Mouse (Mus musculus): ENCODE results near the gene Nfu1. TPM values are rescaled to one million over a fixed set of nuclear protein-coding genes. Genes with fewer than 3 reads are reported as not detected.

Gene Nfu1
- polyA plus RNA-seq, 1 experiment = 303 TPM

DNA sequence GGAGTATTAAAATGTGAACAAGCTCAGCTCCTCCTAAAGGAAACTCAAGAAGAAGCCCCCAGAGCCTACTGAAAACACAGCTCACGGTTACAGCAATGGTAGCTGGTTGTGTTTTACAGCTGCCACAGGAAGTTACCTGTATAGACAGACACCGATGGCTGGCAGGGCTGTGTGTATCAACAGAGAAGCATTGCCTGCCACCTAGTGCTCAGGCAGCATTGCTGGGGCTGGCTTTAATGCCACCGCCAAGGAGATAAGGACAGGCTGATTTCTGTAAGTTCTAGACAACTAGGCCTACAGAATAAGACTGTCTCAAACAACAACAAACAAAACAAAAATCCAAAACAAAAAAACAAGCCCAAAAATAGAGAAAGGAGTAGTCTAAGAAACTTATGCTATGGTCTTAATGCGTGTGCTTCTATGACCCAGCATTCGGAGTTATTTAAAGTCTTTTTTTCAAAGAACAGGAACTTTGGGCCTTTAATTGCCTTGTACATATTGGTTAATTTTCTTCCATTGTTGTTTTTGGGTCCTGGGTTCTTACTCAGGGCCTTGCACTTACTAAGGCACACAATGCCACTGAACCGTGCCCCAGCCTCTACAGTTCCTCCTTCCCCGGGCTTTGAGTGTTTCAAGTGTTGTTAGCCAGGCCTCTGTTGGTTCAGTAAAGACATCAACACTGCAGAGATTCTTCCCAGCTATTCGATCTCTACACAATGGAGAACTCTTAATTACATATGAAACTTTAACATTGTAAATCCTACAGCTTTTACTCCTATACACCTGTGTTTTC, 23.5 kb upstream of the Nfu1 start:
- Histone ChIP-seq H3K4me3 (ENCODE audit: insufficient read depth, low read depth, low read length) (no peak overlapping the region), H3K27ac (ENCODE audit: insufficient read depth, low read depth, low read length) (no peak overlapping the region), H3K4me1 (ENCODE audit: control insufficient read depth, insufficient read depth, low read length) (peaks cover 4% of the 10 kb centered on the region; the same call in 1 of the 2 replicates), H3K27me3 (replicated peaks; ENCODE audit: control insufficient read depth, insufficient read depth, low read length) (no peaks in the 10 kb centered on the region), H3K36me3 (ENCODE audit: control insufficient read depth, insufficient read depth, low read length) (no peaks in the 10 kb centered on the region; the same call in 1 of the 2 replicates)
- no peak for TF ChIP-seq CTCF (conservative IDR thresholded peaks at IDR 0.05; ENCODE audit: insufficient read depth, insufficient read length, low read depth, low read length)
- TF ChIP-seq POLR2A (IDR thresholded peaks at IDR 0.05; ENCODE audit: low read depth, low read length) = no peak
- 77% methylated on average over 8 of the region's 8 CpGs for WGBS
- DNase-seq = peak; percentile 63

DNA sequence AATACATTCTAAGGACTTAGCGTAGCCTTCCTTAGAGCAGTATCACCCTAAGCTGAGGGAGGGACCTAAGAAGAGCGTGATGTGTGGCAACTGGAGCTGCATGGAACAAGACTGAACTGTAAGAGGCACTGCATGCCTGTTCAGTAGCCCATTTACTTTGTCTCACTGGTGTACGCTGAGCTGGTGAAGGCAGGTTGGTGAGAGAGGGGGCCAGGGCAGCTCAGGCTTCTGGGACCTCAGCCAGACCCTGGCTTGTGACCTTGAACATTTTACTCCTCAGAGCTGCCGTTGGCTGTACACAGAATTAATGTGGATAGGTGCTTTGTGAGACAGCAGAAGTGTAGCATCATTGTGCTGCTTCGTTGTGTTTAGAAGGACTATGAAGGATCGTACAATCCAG, 19.5 kb upstream of the Nfu1 start:
- H3K4me1 ChIP-seq (ENCODE audit: control insufficient read depth, insufficient read depth, low read length) = 0 out of 2 replicates have a peak, but pooled peaks cover 4% of the 10 kb centered on the region
- H3K27ac ChIP-seq (ENCODE audit: insufficient read depth, low read depth, low read length) = no peak overlapping the region
- no peak overlapping the region for H3K4me3 ChIP-seq (ENCODE audit: insufficient read depth, low read depth, low read length)
- H3K36me3 ChIP-seq (ENCODE audit: control insufficient read depth, insufficient read depth, low read length) = no peaks in the 10 kb centered on the region; the same call in 1 of the 2 replicates
- H3K27me3 ChIP-seq (replicated peaks; ENCODE audit: control insufficient read depth, insufficient read depth, low read length) = no peaks in the 10 kb centered on the region
- WGBS = 60% methylated on average over 6 of the region's 6 CpGs
- TF ChIP-seq POLR2A (IDR thresholded peaks at IDR 0.05; ENCODE audit: low read depth, low read length) = no peak
- no peak; the same call in 1 of the 2 replicates for TF ChIP-seq CTCF (conservative IDR thresholded peaks at IDR 0.05; ENCODE audit: insufficient read depth, insufficient read length, low read depth, low read length)
- DNase-seq = peak; percentile 59

DNA sequence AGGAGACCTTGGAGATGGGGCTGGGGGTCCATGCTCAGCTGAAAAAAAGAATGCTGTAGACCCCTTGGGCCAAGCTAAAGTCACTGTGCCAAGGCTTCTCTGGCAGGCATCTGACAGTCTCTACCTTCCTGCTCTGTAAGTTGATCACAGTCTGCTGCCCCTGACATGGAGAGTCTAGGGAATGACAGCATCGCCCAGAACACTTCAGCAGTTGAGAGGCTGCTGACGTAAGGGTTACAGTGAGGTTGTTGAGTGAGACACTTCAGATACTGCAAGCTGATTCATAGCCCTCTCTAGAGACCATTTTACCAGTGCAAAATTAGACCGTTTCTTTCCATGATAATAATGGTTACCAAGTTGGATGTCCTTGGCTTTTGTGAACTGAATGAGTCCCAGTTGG, 18.0 kb upstream of the Nfu1 start:
- TF ChIP-seq POLR2A (IDR thresholded peaks at IDR 0.05; ENCODE audit: low read depth, low read length) (no peak), CTCF (conservative IDR thresholded peaks at IDR 0.05; ENCODE audit: insufficient read depth, insufficient read length, low read depth, low read length) (no peak)
- 91% methylated on average over 3 of the region's 3 CpGs for WGBS
- no peak overlapping the region for H3K4me3 ChIP-seq (ENCODE audit: insufficient read depth, low read depth, low read length)
- H3K4me1 ChIP-seq (ENCODE audit: control insufficient read depth, insufficient read depth, low read length) = 0 out of 2 replicates have a peak, but pooled peaks cover 4% of the 10 kb centered on the region
- H3K27ac ChIP-seq (ENCODE audit: insufficient read depth, low read depth, low read length) = no peak overlapping the region
- peaks cover 2% of the 10 kb centered on the region for H3K36me3 ChIP-seq (ENCODE audit: control insufficient read depth, insufficient read depth, low read length)
- H3K27me3 ChIP-seq (replicated peaks; ENCODE audit: control insufficient read depth, insufficient read depth, low read length) = no peaks in the 10 kb centered on the region
- no peak for DNase-seq

DNA sequence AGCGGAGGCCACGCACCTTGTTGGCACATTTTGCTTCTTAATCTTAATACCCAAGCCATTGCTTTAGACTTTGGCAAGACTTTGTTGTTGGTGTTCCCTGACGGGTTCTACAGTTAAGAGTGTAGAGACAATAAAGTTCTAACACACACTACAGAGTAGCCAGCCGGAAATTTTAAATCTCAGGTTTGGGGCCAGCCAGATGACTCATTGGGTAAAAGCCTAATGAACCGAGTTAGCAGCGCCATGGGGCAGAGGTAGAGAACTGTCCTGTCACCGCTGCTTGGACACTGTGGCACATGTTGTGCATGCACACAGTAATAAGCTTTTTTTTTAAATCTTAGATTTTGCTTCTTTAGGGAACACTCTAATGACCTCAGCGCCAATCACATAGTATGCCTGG, 16.7 kb upstream of the Nfu1 start:
- H3K27me3 ChIP-seq (replicated peaks; ENCODE audit: control insufficient read depth, insufficient read depth, low read length) = no peaks in the 10 kb centered on the region
- peaks cover 2% of the 10 kb centered on the region for H3K36me3 ChIP-seq (ENCODE audit: control insufficient read depth, insufficient read depth, low read length)
- no peak overlapping the region for H3K4me3 ChIP-seq (ENCODE audit: insufficient read depth, low read depth, low read length)
- H3K4me1 ChIP-seq (ENCODE audit: control insufficient read depth, insufficient read depth, low read length) = 0 out of 2 replicates have a peak, but pooled peaks cover 4% of the 10 kb centered on the region
- TF ChIP-seq POLR2A (IDR thresholded peaks at IDR 0.05; ENCODE audit: low read depth, low read length) = no peak
- no peak overlapping the region for H3K27ac ChIP-seq (ENCODE audit: insufficient read depth, low read depth, low read length)
- no peak for DNase-seq
- WGBS = 84% methylated on average over 8 of the region's 8 CpGs

DNA sequence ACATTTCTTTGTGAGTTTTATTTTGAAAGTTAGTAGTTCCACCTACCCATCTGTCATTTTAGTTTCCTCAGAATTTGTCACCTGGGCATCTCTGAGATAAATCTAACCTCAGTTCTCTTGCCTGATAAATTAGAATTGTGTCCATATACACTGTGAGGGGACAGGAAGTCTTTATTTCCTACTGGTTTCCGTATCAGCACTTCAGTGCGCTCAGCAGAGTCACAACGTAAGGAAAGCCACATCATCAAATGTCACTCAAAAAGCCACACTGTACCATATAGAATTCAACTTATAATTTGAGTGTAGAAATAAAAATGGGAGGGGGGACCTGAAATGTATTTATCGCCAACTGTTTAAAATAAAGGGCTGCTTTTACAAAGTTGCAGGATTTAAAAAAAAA, 14.8 kb upstream of the Nfu1 start:
- no peak for DNase-seq
- 0 out of 2 replicates have a peak, but pooled peaks cover 4% of the 10 kb centered on the region for H3K4me1 ChIP-seq (ENCODE audit: control insufficient read depth, insufficient read depth, low read length)
- H3K27me3 ChIP-seq (replicated peaks; ENCODE audit: control insufficient read depth, insufficient read depth, low read length) = no peaks in the 10 kb centered on the region
- WGBS = 85% methylated on average over 4 of the region's 4 CpGs
- TF ChIP-seq POLR2A (IDR thresholded peaks at IDR 0.05; ENCODE audit: low read depth, low read length) = no peak
- no peak for TF ChIP-seq CTCF (conservative IDR thresholded peaks at IDR 0.05; ENCODE audit: insufficient read depth, insufficient read length, low read depth, low read length)
- H3K36me3 ChIP-seq (ENCODE audit: control insufficient read depth, insufficient read depth, low read length) = peaks cover 2% of the 10 kb centered on the region
- no peak overlapping the region for H3K27ac ChIP-seq (ENCODE audit: insufficient read depth, low read depth, low read length)
- no peak overlapping the region for H3K4me3 ChIP-seq (ENCODE audit: insufficient read depth, low read depth, low read length)

DNA sequence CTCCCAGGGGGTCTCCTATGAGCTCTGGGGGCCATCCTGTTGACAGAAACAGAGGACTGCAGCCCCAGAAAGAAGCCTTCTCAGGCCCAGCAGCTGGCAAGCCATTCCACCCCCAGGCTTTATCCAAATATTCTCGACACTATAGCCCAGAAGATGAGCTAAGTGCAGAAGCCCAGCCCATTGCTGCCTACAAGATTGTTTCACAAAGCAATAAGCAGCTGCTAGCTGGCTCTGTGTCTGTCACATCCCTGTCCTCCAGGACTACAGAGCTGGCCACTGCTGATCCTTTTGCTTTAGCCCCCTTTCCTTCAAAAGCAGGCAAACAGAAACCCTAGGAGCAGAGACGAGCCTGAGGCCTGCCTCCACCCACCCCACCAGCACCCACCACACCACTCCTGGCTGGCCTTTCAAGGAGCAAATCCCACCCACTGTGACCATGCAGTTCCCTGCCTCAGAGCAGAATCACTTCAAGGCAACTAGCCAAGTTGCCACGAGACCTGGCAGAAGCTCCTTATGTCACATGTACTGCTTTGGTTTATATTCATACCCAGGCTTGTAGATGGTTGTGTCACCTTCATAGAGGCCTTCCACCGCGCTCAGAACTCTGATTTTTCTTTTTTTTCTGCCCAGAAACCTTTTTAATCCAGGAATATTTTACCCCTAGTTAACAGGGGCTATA, 12.3 kb upstream of the Nfu1 start:
- no peak for TF ChIP-seq POLR2A (IDR thresholded peaks at IDR 0.05; ENCODE audit: low read depth, low read length)
- no peak for TF ChIP-seq CTCF (conservative IDR thresholded peaks at IDR 0.05; ENCODE audit: insufficient read depth, insufficient read length, low read depth, low read length)
- H3K4me1 ChIP-seq (ENCODE audit: control insufficient read depth, insufficient read depth, low read length) = no peaks in the 10 kb centered on the region
- WGBS = 70% methylated on average over 5 of the region's 5 CpGs
- H3K27ac ChIP-seq (ENCODE audit: insufficient read depth, low read depth, low read length) = no peak overlapping the region
- no peaks in the 10 kb centered on the region for H3K27me3 ChIP-seq (replicated peaks; ENCODE audit: control insufficient read depth, insufficient read depth, low read length)
- peaks cover 2% of the 10 kb centered on the region for H3K36me3 ChIP-seq (ENCODE audit: control insufficient read depth, insufficient read depth, low read length)
- no peak overlapping the region for H3K4me3 ChIP-seq (ENCODE audit: insufficient read depth, low read depth, low read length)
- peak; percentile 70 for DNase-seq

DNA sequence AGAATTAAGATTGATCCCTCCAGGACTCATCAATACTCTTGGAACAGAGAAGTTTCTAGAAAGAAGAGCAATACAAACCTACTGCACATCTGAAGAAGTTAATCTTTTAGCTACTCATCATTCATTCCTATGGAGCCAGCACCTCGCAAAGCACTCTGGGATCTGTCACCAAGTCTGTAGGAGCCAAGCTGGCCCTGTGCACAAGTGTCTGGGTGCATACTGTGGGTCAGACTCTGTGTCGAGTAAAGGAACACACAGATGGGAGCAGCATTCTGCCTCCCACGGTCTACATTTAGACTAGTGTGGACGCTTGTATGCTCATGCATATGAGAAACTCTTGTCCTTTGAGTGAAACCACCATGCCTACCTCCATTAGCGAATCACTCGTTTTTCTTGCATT, 11.7 kb upstream of the Nfu1 start:
- H3K27me3 ChIP-seq (replicated peaks; ENCODE audit: control insufficient read depth, insufficient read depth, low read length) = no peaks in the 10 kb centered on the region
- no peak for DNase-seq
- no peak overlapping the region for H3K4me3 ChIP-seq (ENCODE audit: insufficient read depth, low read depth, low read length)
- no peak overlapping the region for H3K27ac ChIP-seq (ENCODE audit: insufficient read depth, low read depth, low read length)
- H3K36me3 ChIP-seq (ENCODE audit: control insufficient read depth, insufficient read depth, low read length) = peaks cover 2% of the 10 kb centered on the region
- TF ChIP-seq POLR2A (IDR thresholded peaks at IDR 0.05; ENCODE audit: low read depth, low read length) (no peak), CTCF (conservative IDR thresholded peaks at IDR 0.05; ENCODE audit: insufficient read depth, insufficient read length, low read depth, low read length) (no peak)
- WGBS = 86% methylated on average over 6 of the region's 6 CpGs
- H3K4me1 ChIP-seq (ENCODE audit: control insufficient read depth, insufficient read depth, low read length) = peaks cover 4% of the 10 kb centered on the region; the same call in 1 of the 2 replicates

Measured in kidney, adult 2 months (tissue).